Mouse (Mus musculus) C2C12 (cell line): ENCODE data around the gene Tmsb10.

Experiments used
- CEBPB ChIP-seq: IDR thresholded peaks from one replicate; pipeline ENCODE4 v1.6.1; 2011; ENCODE audit warnings: low read depth, mild to moderate bottlenecking, control low read depth, moderate library complexity
- CTCF ChIP-seq: IDR thresholded peaks from one replicate; pipeline ENCODE4 v1.5.1; 2011; ENCODE audit not compliant: control insufficient read depth, insufficient read depth, insufficient read length
- FOSL1 ChIP-seq: IDR thresholded peaks from one replicate; pipeline ENCODE4 v1.8.0; 2011; ENCODE audit warnings: mild to moderate bottlenecking, low read length; ENCODE audit not compliant: poor library complexity, insufficient read depth, severe bottlenecking
- MAX ChIP-seq: IDR thresholded peaks from one replicate; pipeline ENCODE4 v1.6.1; 2011; ENCODE audit warnings: mild to moderate bottlenecking, control low read depth
- MYOD1 ChIP-seq: IDR thresholded peaks from one replicate; pipeline ENCODE4 v1.6.1; 2011; ENCODE audit warnings: low read depth; ENCODE audit not compliant: control insufficient read depth, insufficient read length
- MYOG ChIP-seq: IDR thresholded peaks from one replicate; pipeline ENCODE4 v1.6.1; 2011; ENCODE audit not compliant: control insufficient read depth, insufficient read length; ENCODE audit errors: extremely low read depth
- USF1 ChIP-seq: IDR thresholded peaks from one replicate; pipeline ENCODE4 v1.6.1; 2011; ENCODE audit warnings: low read depth, mild to moderate bottlenecking, control low read depth, moderate library complexity

DNA sequence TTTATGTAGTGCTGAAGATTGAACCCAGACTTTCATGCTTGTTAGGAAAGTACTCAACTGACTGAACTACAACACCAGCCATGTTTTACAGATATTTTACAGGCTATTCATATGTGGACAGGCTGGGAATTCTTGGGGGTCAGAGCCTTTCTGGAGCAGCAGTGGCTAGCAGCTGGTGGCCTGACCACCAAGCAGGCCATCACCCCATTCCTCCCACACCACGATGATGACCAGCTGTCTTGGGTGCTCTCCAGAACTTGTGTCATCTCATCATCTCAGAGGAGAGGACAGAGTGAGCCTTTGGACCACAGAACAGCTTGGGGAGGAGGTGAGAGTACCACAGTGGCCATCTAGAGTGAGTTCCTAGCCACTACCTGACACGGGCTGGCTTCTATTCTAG lies 18.3 kb upstream of the Tmsb10 start:
- TF ChIP-seq CTCF (no peak), USF1 (no peak), MAX (no peak), CEBPB (no peak), MYOG (no peak), FOSL1 (no peak), MYOD1 (peak; percentile 62)
